Mouse (Mus musculus): ENCODE data around the gene Exoc7.

DNA sequence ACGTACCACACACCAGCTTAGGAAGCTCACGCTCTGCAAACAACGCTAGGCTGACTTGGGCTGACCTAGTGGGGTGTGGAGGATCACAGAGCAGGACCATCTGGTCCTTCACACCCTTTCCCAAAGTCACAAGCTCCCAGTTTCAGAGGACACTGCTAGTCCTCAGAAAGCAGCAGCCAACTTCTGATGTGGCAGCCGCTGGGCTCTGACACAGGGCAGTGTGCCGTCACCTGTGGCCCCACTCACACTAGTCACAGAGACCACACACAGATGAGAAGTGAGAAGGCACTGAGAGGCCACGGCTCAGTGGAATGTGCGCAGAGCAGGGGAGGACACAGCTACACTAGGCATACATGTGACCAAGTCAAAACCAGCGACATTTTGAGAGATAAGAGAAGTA lies 56.1 kb downstream of the Exoc7 start:
- TF ChIP-seq CTCF (IDR thresholded peaks at IDR 0.05; ENCODE audit: low read depth) (no peak), EP300 (IDR thresholded peaks at IDR 0.05; ENCODE audit: low read depth) (no peak)

All from heart, postnatal 0 days (tissue).